Mouse (Mus musculus) kidney, embryonic 16.5 days (tissue): ENCODE measurements around the gene Slc45a3. TPM values are rescaled to one million over a fixed set of nuclear protein-coding genes. Genes with fewer than 3 reads are reported as not detected.

Experiments used
- ATAC-seq: fragments of 200-750 bp; cut with Nextera tagmentation; 2 replicates; pipeline ENCODE4 v1.8.0; 2017; ENCODE audit warnings: moderate TSS enrichment; ENCODE audit not compliant: low FRiP score, low TSS enrichment
- H3K27ac ChIP-seq: fragments of 300-500 bp; sonication (generic); 2 replicates; pipeline ENCODE4 v1.5.1; 2014; ENCODE audit warnings: low read length
- H3K27me3 ChIP-seq: fragments of 300-500 bp; sonication (generic); 2 replicates; pipeline ENCODE4 v1.6.1; 2014; ENCODE audit warnings: low read length, control low read depth, mixed read lengths; ENCODE audit not compliant: insufficient read depth
- H3K36me3 ChIP-seq: fragments of 300-500 bp; sonication (generic); 2 replicates; pipeline ENCODE4 v1.6.1; 2014; ENCODE audit warnings: low read length, control low read depth, mixed read lengths; ENCODE audit not compliant: insufficient read depth
- H3K4me1 ChIP-seq: fragments of 300-500 bp; sonication (generic); 2 replicates; pipeline ENCODE4 v1.6.1; 2014; ENCODE audit warnings: low read length, control low read depth, mixed read lengths; ENCODE audit not compliant: insufficient read depth
- H3K4me2 ChIP-seq: fragments of 300-500 bp; sonication (generic); replicated peaks from 2 replicates; pipeline ENCODE4 v1.6.1; 2014; ENCODE audit warnings: low read depth, low read length
- H3K4me3 ChIP-seq: fragments of 300-500 bp; sonication (generic); 2 replicates; pipeline ENCODE4 v1.5.1; 2014; ENCODE audit warnings: mild to moderate bottlenecking, low read length
- H3K9ac ChIP-seq: fragments of 300-500 bp; sonication (generic); replicated peaks from 2 replicates; pipeline ENCODE4 v1.6.1; 2014; ENCODE audit warnings: low read length
- H3K9me3 ChIP-seq: fragments of 300-500 bp; sonication (generic); 2 replicates; pipeline ENCODE4 v1.6.1; 2016; ENCODE audit warnings: low read length, control low read depth
- WGBS: fragments of 180-500 bp; shearing (Covaris S2); extraction: QIAGEN DNeasy Blood & Tissue Kit; methylation state at CpG from one replicate; pipeline ENCODE4 v1.1.7; 2014; 5-methylcytosine and 5-hydroxymethylcytosine counted together
- polyA plus RNA-seq: library from polyadenylated mRNA; unstranded; fragments of >200 nt; fragmentation: Nextera tagmentation; extraction: Ambion mirVana; gene quantifications from 2 replicates; pipeline ENCODE4 v1.2.1, GENCODE M21; 2015

Gene Slc45a3
- polyA plus RNA-seq, 1 experiment from 2014 or later = 8.6 TPM

- 87% methylated on average over 7 of the region's 7 CpGs for WGBS
- H3K36me3 ChIP-seq = peaks cover 37% of the 10 kb centered on the region
- ATAC-seq = no peak
Measured at GRCm38 (mm10) chr1:132032172-132032571, 69.4 kb downstream of the Slc45a3 start.

More at GRCm38 (mm10) chr1:132032172-132032571, 69.4 kb downstream of the Slc45a3 start:
- no peak overlapping the region for H3K27ac ChIP-seq
- no peaks in the 10 kb centered on the region for H3K9me3 ChIP-seq
- H3K4me1 ChIP-seq = no peaks in the 10 kb centered on the region
- no peak overlapping the region for H3K4me3 ChIP-seq
- no peaks in the 10 kb centered on the region for H3K27me3 ChIP-seq
- no peak overlapping the region for H3K4me2 ChIP-seq
- H3K9ac ChIP-seq = no peak overlapping the region

Other genes starting within 250 kb of the Slc45a3 start
- gene Slc26a9, start 218.9 kb upstream of the Slc45a3 start, polyA plus RNA-seq = 0.16 and 0.33 TPM in 2 replicates
- gene Pm20d1, start 165.6 kb upstream of the Slc45a3 start, polyA plus RNA-seq = 4.2 and 5.0 TPM in 2 replicates
- gene Slc41a1, start 135.5 kb upstream of the Slc45a3 start, polyA plus RNA-seq = 16.0 and 16.1 TPM in 2 replicates
- gene Rab29, start 95.7 kb upstream of the Slc45a3 start, polyA plus RNA-seq = 20.1 and 21.6 TPM in 2 replicates
- 77.9 and 83.0 TPM in 2 replicates for gene Nucks1, start 52.4 kb upstream of the Slc45a3 start, polyA plus RNA-seq
- gene Elk4, start 44.6 kb downstream of the Slc45a3 start, polyA plus RNA-seq = 19.0 and 23.2 TPM in 2 replicates
- 17.5 and 18.5 TPM in 2 replicates for gene Mfsd4a, start 105.1 kb downstream of the Slc45a3 start, polyA plus RNA-seq
- gene Cdk18, start 176.7 kb downstream of the Slc45a3 start, polyA plus RNA-seq = 9.0 and 9.3 TPM in 2 replicates
- gene Lemd1, start 228.5 kb downstream of the Slc45a3 start, polyA plus RNA-seq = 0.21 and 0.32 TPM in 2 replicates
- gene AC124108.1, start 228.5 kb downstream of the Slc45a3 start, polyA plus RNA-seq = 0.10 and 0.13 TPM in 2 replicates